Mouse (Mus musculus): ENCODE data around the gene Cyp2u1. TPM values are rescaled to one million over a fixed set of nuclear protein-coding genes. Genes with fewer than 3 reads are reported as not detected.

Gene Cyp2u1
- polyA plus RNA-seq, 1 experiment from 2014 or later = 6.5 TPM

- no peaks in the 10 kb centered on the region for H3K9me3 ChIP-seq
- H3K9ac ChIP-seq = no peak overlapping the region
- 9% methylated on average over 6 of the region's 6 CpGs for WGBS
- no peak overlapping the region for H3K4me3 ChIP-seq
- H3K4me2 ChIP-seq = no peak overlapping the region
- H3K36me3 ChIP-seq = no peaks in the 10 kb centered on the region
- ATAC-seq (ENCODE audit: low read depth) = no peak
- H3K27me3 ChIP-seq = peaks cover 3% of the 10 kb centered on the region; the same call in 1 of the 2 replicates
- H3K27ac ChIP-seq (replicated peaks) = no peak overlapping the region
- H3K4me1 ChIP-seq (replicated peaks) = peaks cover 16% of the 10 kb centered on the region
These were observed 3.1 kb downstream of the Cyp2u1 start for GRCm38 (mm10) chr3:131299908-131300307.

GRCm38 (mm10) chr3:131299078-131299477 lies 3.9 kb downstream of the Cyp2u1 start:
- H3K9ac ChIP-seq = no peak overlapping the region
- no peak overlapping the region for H3K4me2 ChIP-seq
- no peak overlapping the region for H3K4me3 ChIP-seq
- WGBS = 87% methylated on average over 9 of the region's 9 CpGs
- peaks cover 16% of the 10 kb centered on the region for H3K4me1 ChIP-seq (replicated peaks)
- no peaks in the 10 kb centered on the region for H3K9me3 ChIP-seq
- H3K36me3 ChIP-seq = no peaks in the 10 kb centered on the region
- no peak overlapping the region for H3K27ac ChIP-seq (replicated peaks)
- H3K27me3 ChIP-seq = peaks cover 3% of the 10 kb centered on the region; the same call in 1 of the 2 replicates
- ATAC-seq (ENCODE audit: low read depth) = no peak

GRCm38 (mm10) chr3:131296893-131297292 lies 6.1 kb downstream of the Cyp2u1 start:
- Histone ChIP-seq H3K27ac (replicated peaks) (no peak overlapping the region), H3K4me3 (no peak overlapping the region), H3K36me3 (no peaks in the 10 kb centered on the region), H3K4me1 (replicated peaks) (peaks cover 4% of the 10 kb centered on the region), H3K4me2 (no peak overlapping the region), H3K9ac (no peak overlapping the region), H3K9me3 (no peaks in the 10 kb centered on the region), H3K27me3 (peaks cover 3% of the 10 kb centered on the region; the same call in 1 of the 2 replicates)
- ATAC-seq (ENCODE audit: low read depth) = no peak
- WGBS = 89% methylated on average over 7 of the region's 7 CpGs

- Histone ChIP-seq H3K36me3 (peaks cover 4% of the 10 kb centered on the region; the same call in 1 of the 2 replicates), H3K4me2 (no peak overlapping the region), H3K4me3 (no peak overlapping the region), H3K9me3 (no peaks in the 10 kb centered on the region), H3K27me3 (no peaks in the 10 kb centered on the region), H3K9ac (no peak overlapping the region), H3K4me1 (replicated peaks) (no peaks in the 10 kb centered on the region), H3K27ac (replicated peaks) (no peak overlapping the region)
- ATAC-seq (ENCODE audit: low read depth) = no peak
- 89% methylated on average over 12 of the region's 12 CpGs for WGBS
These were observed 7.4 kb downstream of the Cyp2u1 start for GRCm38 (mm10) chr3:131295513-131296200.

- no peaks in the 10 kb centered on the region for H3K27me3 ChIP-seq
- 46% methylated on average over 3 of the region's 3 CpGs for WGBS
- no peak overlapping the region for H3K27ac ChIP-seq (replicated peaks)
- H3K36me3 ChIP-seq = peaks cover 5% of the 10 kb centered on the region; the same call in 1 of the 2 replicates
- no peaks in the 10 kb centered on the region for H3K4me1 ChIP-seq (replicated peaks)
- no peak for ATAC-seq (ENCODE audit: low read depth)
- no peak overlapping the region for H3K4me3 ChIP-seq
- H3K9ac ChIP-seq = no peak overlapping the region
- H3K4me2 ChIP-seq = no peak overlapping the region
- no peaks in the 10 kb centered on the region for H3K9me3 ChIP-seq
These were observed 8.5 kb downstream of the Cyp2u1 start for GRCm38 (mm10) chr3:131294503-131294902.

GRCm38 (mm10) chr3:131292959-131293358 lies 10.1 kb downstream of the Cyp2u1 start:
- no peak overlapping the region for H3K27ac ChIP-seq (replicated peaks)
- WGBS = 82% methylated on average over 3 of the region's 3 CpGs
- ATAC-seq (ENCODE audit: low read depth) = no peak

GRCm38 (mm10) chr3:131292349-131292748 lies 10.7 kb downstream of the Cyp2u1 start:
- Histone ChIP-seq H3K4me2 (no peak overlapping the region), H3K9ac (no peak overlapping the region)

More at GRCm38 (mm10) chr3:131292959-131293358, 10.1 kb downstream of the Cyp2u1 start:
- Histone ChIP-seq H3K9ac (no peak overlapping the region), H3K27me3 (no peaks in the 10 kb centered on the region), H3K9me3 (no peaks in the 10 kb centered on the region), H3K36me3 (peaks cover 5% of the 10 kb centered on the region; the same call in 1 of the 2 replicates), H3K4me2 (no peak overlapping the region), H3K4me1 (replicated peaks) (no peaks in the 10 kb centered on the region), H3K4me3 (no peak overlapping the region)

GRCm38 (mm10) chr3:131291890-131292289 lies 11.1 kb downstream of the Cyp2u1 start:
- H3K4me1 ChIP-seq (replicated peaks) = no peaks in the 10 kb centered on the region
- H3K36me3 ChIP-seq = peaks cover 5% of the 10 kb centered on the region; the same call in 1 of the 2 replicates
- no peak overlapping the region for H3K27ac ChIP-seq (replicated peaks)
- H3K9ac ChIP-seq = no peak overlapping the region
- H3K27me3 ChIP-seq = no peaks in the 10 kb centered on the region
- 86% methylated on average over 4 of the region's 4 CpGs for WGBS
- H3K4me2 ChIP-seq = no peak overlapping the region
- no peak overlapping the region for H3K4me3 ChIP-seq
- no peaks in the 10 kb centered on the region for H3K9me3 ChIP-seq
- ATAC-seq (ENCODE audit: low read depth) = no peak

More at GRCm38 (mm10) chr3:131292349-131292748, 10.7 kb downstream of the Cyp2u1 start:
- no peak overlapping the region for H3K27ac ChIP-seq (replicated peaks)
- ATAC-seq (ENCODE audit: low read depth) = no peak
- H3K9me3 ChIP-seq = no peaks in the 10 kb centered on the region
- H3K4me1 ChIP-seq (replicated peaks) = no peaks in the 10 kb centered on the region
- H3K4me3 ChIP-seq = no peak overlapping the region
- peaks cover 5% of the 10 kb centered on the region; the same call in 1 of the 2 replicates for H3K36me3 ChIP-seq
- H3K27me3 ChIP-seq = no peaks in the 10 kb centered on the region
- 89% methylated on average over 2 of the region's 2 CpGs for WGBS

- Histone ChIP-seq H3K9me3 (peaks cover 7% of the 10 kb centered on the region; the same call in 1 of the 2 replicates), H3K36me3 (no peaks in the 10 kb centered on the region), H3K9ac (no peak overlapping the region), H3K4me1 (replicated peaks) (peaks cover 20% of the 10 kb centered on the region), H3K27me3 (no peaks in the 10 kb centered on the region), H3K4me2 (no peak overlapping the region), H3K4me3 (no peak overlapping the region), H3K27ac (replicated peaks) (no peak overlapping the region)
- no peak for ATAC-seq (ENCODE audit: low read depth)
- 87% methylated on average over 4 of the region's 4 CpGs for WGBS
These were observed 28.9 kb downstream of the Cyp2u1 start for GRCm38 (mm10) chr3:131274151-131274550.

GRCm38 (mm10) chr3:131272374-131273100 lies 30.5 kb downstream of the Cyp2u1 start:
- no peaks in the 10 kb centered on the region for H3K9me3 ChIP-seq
- 54% methylated on average over 10 of the region's 10 CpGs for WGBS
- H3K27ac ChIP-seq (replicated peaks) = no peak overlapping the region
- H3K9ac ChIP-seq = peak overlapping the region; percentile 71; the same call in 1 of the 2 replicates
- H3K27me3 ChIP-seq = no peaks in the 10 kb centered on the region
- ATAC-seq (ENCODE audit: low read depth) = no peak
- peak overlapping the region; percentile 77 for H3K4me2 ChIP-seq
- no peaks in the 10 kb centered on the region for H3K36me3 ChIP-seq
- peaks cover 20% of the 10 kb centered on the region for H3K4me1 ChIP-seq (replicated peaks)
- H3K4me3 ChIP-seq = peak overlapping the region; percentile 61

GRCm38 (mm10) chr3:131271559-131272373 lies 31.3 kb downstream of the Cyp2u1 start, which contains the start of gene Hadh:
TSS of gene Hadh (minus strand) at chr3:131272101.
- H3K4me3 ChIP-seq = peak within 1 kb of the TSS; percentile 61
- peak within 1 kb of the TSS; percentile 77 for H3K4me2 ChIP-seq
- H3K9me3 ChIP-seq = no peaks in the 10 kb centered on the region
- no peaks in the 10 kb centered on the region for H3K27me3 ChIP-seq
- peak within 1 kb of the TSS; percentile 71 for H3K9ac ChIP-seq
- peak within 1 kb of the TSS; percentile 39; the same call in 1 of the 2 replicates for H3K27ac ChIP-seq (replicated peaks)
- under 1% methylated on average over 54 of the region's 54 CpGs for WGBS
- H3K36me3 ChIP-seq = no peaks in the 10 kb centered on the region
- peak; percentile 95 for ATAC-seq (ENCODE audit: low read depth)
- peaks cover 20% of the 10 kb centered on the region for H3K4me1 ChIP-seq (replicated peaks)

Measured in neural tube, embryonic 13.5 days (tissue).